Mouse (Mus musculus): Measurements from ENCODE around the gene Dctpp1. TPM values are rescaled to one million over a fixed set of nuclear protein-coding genes. Genes with fewer than 3 reads are reported as not detected.

Gene Dctpp1
- total RNA-seq, 1 experiment from 2014 or later: 13.3 TPM

GRCm38 (mm10) chr7:127214981-127215871 lies 45.3 kb downstream of the Dctpp1 start:
- ATAC-seq (replicated peaks; ENCODE audit: insufficient number of reproducible peaks, low FRiP score, low TSS enrichment, poor library complexity, severe bottlenecking): 0 out of 2 replicates have a peak, but pooled peaks have one; percentile 46

GRCm38 (mm10) chr7:127214521-127214920 lies 46.0 kb downstream of the Dctpp1 start:
- ATAC-seq (replicated peaks; ENCODE audit: insufficient number of reproducible peaks, low FRiP score, low TSS enrichment, poor library complexity, severe bottlenecking): no peak

- ATAC-seq (replicated peaks; ENCODE audit: insufficient number of reproducible peaks, low FRiP score, low TSS enrichment, poor library complexity, severe bottlenecking): no peak
Observed at GRCm38 (mm10) chr7:127213930-127214329, 46.6 kb downstream of the Dctpp1 start.

- ATAC-seq (replicated peaks; ENCODE audit: insufficient number of reproducible peaks, low FRiP score, low TSS enrichment, poor library complexity, severe bottlenecking): no peak
Observed at GRCm38 (mm10) chr7:127213485-127213884, 47.0 kb downstream of the Dctpp1 start.

- ATAC-seq (replicated peaks; ENCODE audit: insufficient number of reproducible peaks, low FRiP score, low TSS enrichment, poor library complexity, severe bottlenecking): no peak
Observed at GRCm38 (mm10) chr7:127212432-127213250, 47.9 kb downstream of the Dctpp1 start.

- no peak for ATAC-seq (replicated peaks; ENCODE audit: insufficient number of reproducible peaks, low FRiP score, low TSS enrichment, poor library complexity, severe bottlenecking)
Observed at GRCm38 (mm10) chr7:127211014-127211745, 49.3 kb downstream of the Dctpp1 start.

- no peak for ATAC-seq (replicated peaks; ENCODE audit: insufficient number of reproducible peaks, low FRiP score, low TSS enrichment, poor library complexity, severe bottlenecking)
Observed at GRCm38 (mm10) chr7:127210266-127210665, 50.2 kb downstream of the Dctpp1 start.

- ATAC-seq (replicated peaks; ENCODE audit: insufficient number of reproducible peaks, low FRiP score, low TSS enrichment, poor library complexity, severe bottlenecking): no peak
Observed at GRCm38 (mm10) chr7:127209851-127210250, 50.7 kb downstream of the Dctpp1 start.

GRCm38 (mm10) chr7:127208553-127209438 lies 51.7 kb downstream of the Dctpp1 start, which contains the start of gene Mylpf:
Mylpf (plus strand) TSS chr7:127208890.
- peak; percentile 78 for ATAC-seq (replicated peaks; ENCODE audit: insufficient number of reproducible peaks, low FRiP score, low TSS enrichment, poor library complexity, severe bottlenecking)

- no peak for ATAC-seq (replicated peaks; ENCODE audit: insufficient number of reproducible peaks, low FRiP score, low TSS enrichment, poor library complexity, severe bottlenecking)
Observed at GRCm38 (mm10) chr7:127208295-127208552, 52.3 kb downstream of the Dctpp1 start, which contains the start of gene Tbc1d10b. Tbc1d10b (minus strand) TSS chr7:127208468.

GRCm38 (mm10) chr7:127207374-127208294 lies 52.9 kb downstream of the Dctpp1 start:
- no peak for ATAC-seq (replicated peaks; ENCODE audit: insufficient number of reproducible peaks, low FRiP score, low TSS enrichment, poor library complexity, severe bottlenecking)

Other genes starting within 250 kb of the Dctpp1 start
- gene Mvp, start 246.1 kb downstream of the Dctpp1 start, total RNA-seq (2017): 95.0 to 131 TPM (median 111 TPM) in 3 replicates
- gene Pagr1b, start 244.2 kb downstream of the Dctpp1 start, total RNA-seq (2017): 2.9 to 7.8 TPM (median 5.2 TPM) in 3 replicates
- gene Pagr1a, start 243.4 kb downstream of the Dctpp1 start, total RNA-seq (2017): 3.8 to 52.6 TPM (median 4.4 TPM) in 3 replicates
- 6.4 to 36.5 TPM (median 36.3 TPM) in 3 replicates for gene Gm42742, start 239.6 kb downstream of the Dctpp1 start, total RNA-seq (2017)
- not detected in 3 replicates for gene Prrt2, start 239.5 kb downstream of the Dctpp1 start, total RNA-seq (2017)
- gene Maz, start 233.7 kb downstream of the Dctpp1 start, total RNA-seq (2017): 16.7 to 36.3 TPM (median 30.1 TPM) in 3 replicates
- 0.85 to 3.7 TPM (median 0.97 TPM) in 3 replicates for gene Kif22, start 218.2 kb downstream of the Dctpp1 start, total RNA-seq (2017)
- gene Zg16, start 173.4 kb downstream of the Dctpp1 start, total RNA-seq (2017): not detected in 3 replicates
- gene AI467606, start 169.3 kb downstream of the Dctpp1 start, total RNA-seq (2017): 34.3 to 52.4 TPM (median 39.3 TPM) in 3 replicates
- 5.1 to 16.1 TPM (median 9.1 TPM) in 3 replicates for gene Qprt, start 138.5 kb downstream of the Dctpp1 start, total RNA-seq (2017)
- gene Spn, start 122.9 kb downstream of the Dctpp1 start, total RNA-seq (2017): 1,218 to 1,278 TPM (median 1,233 TPM) in 3 replicates
- 48.7 to 89.2 TPM (median 59.8 TPM) in 3 replicates for gene Cd2bp2, start 64.7 kb downstream of the Dctpp1 start, total RNA-seq (2017)
- gene Tbc1d10b, start 52.2 kb downstream of the Dctpp1 start, total RNA-seq (2017): 52.5 to 106 TPM (median 85.1 TPM) in 3 replicates
- 8.7 to 33.8 TPM (median 15.4 TPM) in 3 replicates for gene Mylpf, start 51.8 kb downstream of the Dctpp1 start, total RNA-seq (2017)
- 3.9 to 9.8 TPM (median 5.7 TPM) in 3 replicates for gene Zfp553, start 27.6 kb downstream of the Dctpp1 start, total RNA-seq (2017)
- gene Sept1, start 27.6 kb downstream of the Dctpp1 start, total RNA-seq (2017): 117 to 359 TPM (median 130 TPM) in 3 replicates
- 0.57 to 3.9 TPM (median 2.9 TPM) in 3 replicates for gene Zfp771, start 16.4 kb downstream of the Dctpp1 start, total RNA-seq (2017)
- gene Sephs2, start 13.3 kb upstream of the Dctpp1 start, total RNA-seq (2017): 139 to 200 TPM (median 191 TPM) in 3 replicates
- 218 to 515 TPM (median 322 TPM) in 3 replicates for gene Itgal, start 35.6 kb upstream of the Dctpp1 start, total RNA-seq (2017)
- gene Zfp768, start 84.9 kb upstream of the Dctpp1 start, total RNA-seq (2017): 1.8 to 3.4 TPM (median 2.9 TPM) in 3 replicates
- gene Zfp747, start 115.3 kb upstream of the Dctpp1 start, total RNA-seq (2017): 5.8 to 16.3 TPM (median 10.1 TPM) in 3 replicates
- 0.95 to 4.5 TPM (median 2.6 TPM) in 3 replicates for gene 9130019O22Rik, start 126.5 kb upstream of the Dctpp1 start, total RNA-seq (2017)
- gene E430018J23Rik, start 132.9 kb upstream of the Dctpp1 start, total RNA-seq (2017): 2.1 to 2.3 TPM (median 2.2 TPM) in 3 replicates
- gene Zfp764, start 146.1 kb upstream of the Dctpp1 start, total RNA-seq (2017): 7.7 to 12.5 TPM (median 10.0 TPM) in 3 replicates
- gene Zfp688, start 161.4 kb upstream of the Dctpp1 start, total RNA-seq (2017): 12.4 to 15.5 TPM (median 13.3 TPM) in 3 replicates
- 1.4 to 2.8 TPM (median 1.9 TPM) in 3 replicates for gene Zfp689, start 188.4 kb upstream of the Dctpp1 start, total RNA-seq (2017)
- 63.5 to 76.8 TPM (median 69.4 TPM) in 3 replicates for gene Prr14, start 198.9 kb upstream of the Dctpp1 start, total RNA-seq (2017)
- gene Fbrs, start 218.5 kb upstream of the Dctpp1 start, total RNA-seq (2017): 27.9 to 55.8 TPM (median 33.5 TPM) in 3 replicates